14 mouse cellular contexts compared by ENCODE assay signal in the genomic region with DNA sequence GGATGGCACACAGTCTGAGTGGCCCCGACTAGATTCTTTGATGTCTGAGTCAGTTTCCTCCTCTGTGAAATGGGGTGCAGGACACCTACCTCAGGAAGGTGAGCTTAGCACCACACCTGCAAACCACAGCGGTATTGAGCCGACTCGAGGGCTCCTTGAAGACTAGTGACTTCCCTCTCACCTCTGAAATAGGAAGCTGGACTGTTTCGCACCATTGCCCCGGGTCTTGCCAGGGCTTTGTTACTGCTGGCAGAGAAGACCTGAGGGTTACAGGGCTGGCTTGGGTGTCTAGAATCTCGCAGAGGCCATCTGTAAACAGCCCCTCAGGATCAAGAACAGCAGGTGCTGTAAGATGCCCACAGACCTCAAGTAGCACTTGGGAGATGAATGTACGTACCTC. TPM values are rescaled to one million over a fixed set of nuclear protein-coding genes. Genes with fewer than 3 reads are reported as not detected.
DNase-seq lines count a peak whose midpoint lies in the region; ATAC-seq and TF ChIP-seq lines count a peak whose summit lies in the region.
"Had no signal": no experiment of that assay in that cellular context is flagged by ENCODE, and none has a peak within 500 bp of the region (broad histone marks: within the 10 kb centered on the region; RNA-seq: fewer than 3 reads in every experiment).

No protein-coding gene starts in this region.

- 40% methylated on average over 8 of the region's 8 CpGs for WGBS in kidney, adult 2 months
- WGBS in kidney, postnatal 0 days: 36% methylated on average over 8 of the region's 8 CpGs

- TF ChIP-seq CTCF in kidney, adult 2 months (conservative IDR thresholded peaks at IDR 0.05; ENCODE audit: insufficient read depth, insufficient read length, low read depth, low read length): no peak
- TF ChIP-seq CTCF in E14TG2a.4 (conservative IDR thresholded peaks at IDR 0.05; ENCODE audit: low read length): no peak
- TF ChIP-seq CTCF in kidney, postnatal 0 days (IDR thresholded peaks at IDR 0.05; ENCODE audit: low read depth): no peak

- peaks cover 9% of the 10 kb centered on the region; the same call in 1 of the 2 replicates for H3K4me1 ChIP-seq in kidney, adult 2 months (ENCODE audit: control insufficient read depth, insufficient read depth, low read length)
- H3K4me1 ChIP-seq in E14TG2a.4 (replicated peaks; ENCODE audit: low read depth, low read length): peaks cover 92% of the 10 kb centered on the region
- H3K4me1 ChIP-seq in kidney, postnatal 0 days (replicated peaks; ENCODE audit: insufficient read depth, low read length): peaks cover 24% of the 10 kb centered on the region; the same call in 1 of the 2 replicates

- H3K4me2 ChIP-seq in kidney, postnatal 0 days (ENCODE audit: low read length): peak overlapping the region; percentile 92

- peak; percentile 5 for DNase-seq in gastrocnemius, postnatal 25 days
- DNase-seq in gastrocnemius, adult 18-20 months (ENCODE audit: low spot score): no peak
- peak; percentile 46 for DNase-seq in kidney, adult 2 months
- DNase-seq in kidney, adult 18-20 months: no peak
- peak; percentile 35 for DNase-seq in kidney, postnatal 0 days (ENCODE audit: low spot score)
- no peak for DNase-seq in right cerebral cortex, adult 2 months (ENCODE audit: low spot score in 2 of 2)
- DNase-seq in layer of hippocampus, adult 18-20 months (ENCODE audit: low spot score in 2 of 2): no peak
- DNase-seq: adrenal gland, adult 2 months; layer of hippocampus, postnatal 36 days; spleen, adult 18-20 months; thymus, adult 18-20 months had no signal

- no peak for TF ChIP-seq POLR2A in kidney, adult 2 months (IDR thresholded peaks at IDR 0.05; ENCODE audit: low read depth, low read length)

- H3K9me3 ChIP-seq in E14TG2a.4 (ENCODE audit: low read length): no peaks in the 10 kb centered on the region
- no peaks in the 10 kb centered on the region for H3K9me3 ChIP-seq in kidney, postnatal 0 days (replicated peaks; ENCODE audit: low read length)
- H3K9me3 ChIP-seq: hindbrain, embryonic 13.5 days had no signal

- no peak for ATAC-seq in kidney, postnatal 0 days (replicated peaks; ENCODE audit: low FRiP score, low read depth)
- ATAC-seq: lung, postnatal 0 days had no signal

- no peak overlapping the region for H3K27ac ChIP-seq in kidney, adult 2 months (ENCODE audit: insufficient read depth, low read depth, low read length)
- H3K27ac ChIP-seq in kidney, postnatal 0 days: no peak overlapping the region
- H3K27ac ChIP-seq: hindbrain, embryonic 13.5 days had no signal

- no peak overlapping the region for H3K9ac ChIP-seq in kidney, postnatal 0 days (ENCODE audit: low read depth, low read length)

- peak overlapping the region; percentile 15; the same call in 1 of the 2 replicates for H3K4me3 ChIP-seq in kidney, adult 2 months (ENCODE audit: insufficient read depth, low read depth, low read length)
- peak overlapping the region; percentile 82; the same call in 1 of the 2 replicates for H3K4me3 ChIP-seq in E14TG2a.4 (replicated peaks; ENCODE audit: low read length)
- no peak overlapping the region; the same call in 1 of the 2 replicates for H3K4me3 ChIP-seq in kidney, postnatal 0 days (replicated peaks; ENCODE audit: low read depth, low read length)

- no peaks in the 10 kb centered on the region for H3K27me3 ChIP-seq in kidney, adult 2 months (replicated peaks; ENCODE audit: control insufficient read depth, insufficient read depth, low read length)
- H3K27me3 ChIP-seq in E14TG2a.4 (ENCODE audit: insufficient read depth, low read length): peaks cover 48% of the 10 kb centered on the region
- H3K27me3 ChIP-seq in kidney, postnatal 0 days (ENCODE audit: insufficient read depth, low read length): no peaks in the 10 kb centered on the region

- H3K36me3 ChIP-seq in kidney, adult 2 months (ENCODE audit: control insufficient read depth, insufficient read depth, low read length): no peaks in the 10 kb centered on the region
- peaks cover 8% of the 10 kb centered on the region; the same call in 1 of the 2 replicates for H3K36me3 ChIP-seq in E14TG2a.4 (ENCODE audit: insufficient read depth, low read length)
- H3K36me3 ChIP-seq in kidney, postnatal 0 days (ENCODE audit: insufficient read depth, low read length): no peaks in the 10 kb centered on the region
- H3K36me3 ChIP-seq: hindbrain, embryonic 13.5 days had no signal

RNA-seq across cellular contexts. Expression of a gene that starts 1.1 kb away (rescaled TPM):
- total RNA-seq in gastrocnemius, postnatal 25 days (2021): 1 to 10 TPM; 3.2 to 3.9 TPM
- total RNA-seq in gastrocnemius, adult 18-20 months (2021): 1 to 10 TPM; 6.9 to 9.4 TPM
- polyA plus RNA-seq in kidney, adult 2 months (2012; rRNA removed): 14.9 and 18.1 TPM in 2 replicates
- 4.2 and 5.6 TPM in 2 replicates for polyA plus RNA-seq in kidney, postnatal 0 days (2015; fragmentation: Nextera tagmentation; extraction: Ambion mirVana)
- total RNA-seq in layer of hippocampus, adult 18-20 months (2021): 10 to 100 TPM; 11.0 TPM

RNA-seq across cellular contexts. Expression of a gene that starts 1.1 kb away (rescaled TPM):
- 10 to 100 TPM; 23.7 to 29.7 TPM for total RNA-seq in gastrocnemius, postnatal 25 days (2021)
- total RNA-seq in gastrocnemius, adult 18-20 months (2021): 10 to 100 TPM; 36.1 to 38.9 TPM
- 119 and 130 TPM in 2 replicates for polyA plus RNA-seq in kidney, adult 2 months (2012; rRNA removed)
- polyA plus RNA-seq in kidney, postnatal 0 days (2015; fragmentation: Nextera tagmentation; extraction: Ambion mirVana): 36.6 and 39.7 TPM in 2 replicates
- 10 to 100 TPM; 75.1 to 90.2 TPM for total RNA-seq in layer of hippocampus, adult 18-20 months (2021)

RNA-seq across cellular contexts. Expression of a gene that starts 15.7 kb away (rescaled TPM):
- total RNA-seq in gastrocnemius, postnatal 25 days (2021): 10 to 100 TPM; 17.4 to 19.0 TPM
- total RNA-seq in gastrocnemius, adult 18-20 months (2021): 10 to 100 TPM; 23.3 to 23.6 TPM
- 24.9 and 26.4 TPM in 2 replicates for polyA plus RNA-seq in kidney, adult 2 months (2012; rRNA removed)
- polyA plus RNA-seq in kidney, postnatal 0 days (2015; fragmentation: Nextera tagmentation; extraction: Ambion mirVana): 6.5 and 6.8 TPM in 2 replicates
- 10 to 100 TPM; 53.7 to 57.3 TPM for total RNA-seq in layer of hippocampus, adult 18-20 months (2021)

RNA-seq across cellular contexts. Expression of a gene that starts 31.9 kb away (rescaled TPM):
- 1 to 10 TPM; 1.0 to 1.9 TPM for total RNA-seq in gastrocnemius, postnatal 25 days (2021)
- 1 to 10 TPM; 3.3 to 4.4 TPM for total RNA-seq in gastrocnemius, adult 18-20 months (2021)
- 3.8 and 4.0 TPM in 2 replicates for polyA plus RNA-seq in kidney, adult 2 months (2012; rRNA removed)
- 6.5 and 6.9 TPM in 2 replicates for polyA plus RNA-seq in kidney, postnatal 0 days (2015; fragmentation: Nextera tagmentation; extraction: Ambion mirVana)
- 10 to 100 TPM; 11.2 to 12.5 TPM for total RNA-seq in layer of hippocampus, adult 18-20 months (2021)

Comparison
In these comparisons a context has a peak if more than half of its experiments do, and no peak if none do; other contexts are left out.
1. DNase-seq: peak in gastrocnemius, postnatal 25 days (single experiment), kidney, adult 2 months (single experiment) and kidney, postnatal 0 days (single experiment); none in gastrocnemius, adult 18-20 months (single experiment), kidney, adult 18-20 months (single experiment), right cerebral cortex, adult 2 months (0 of 2) and layer of hippocampus, adult 18-20 months (0 of 2).